Mouse (Mus musculus) megakaryocyte-erythroid progenitor cell, adult 5-6 weeks (primary cell): Measurements from ENCODE around the gene Hrh2. TPM values are rescaled to one million over a fixed set of nuclear protein-coding genes. Genes with fewer than 3 reads are reported as not detected.

Experiments used
- ATAC-seq: replicated peaks from 2 replicates; pipeline ENCODE4 v1.8.0; 2016; ENCODE audit warnings: mild to moderate bottlenecking, inconsistent platforms; ENCODE audit not compliant: severe bottlenecking, poor library complexity, low FRiP score, low TSS enrichment
- total RNA-seq, 2 experiments: library from RNA; stranded (forward) in 1 of 2; stranded (reverse) in 1 of 2; fragments of 200-1000, 215-1000 nt in 1 of 2; fragments of >200 nt in 1 of 2; fragmentation: Nextera tagmentation in 1 of 2; gene quantifications; 2 replicates each; pipeline ENCODE4 v1.2.3; 2014 to 2017

The Hrh2 gene
- total RNA-seq, 2 experiments from 2014 or later: 2.2 to 3.6 TPM

DNA sequence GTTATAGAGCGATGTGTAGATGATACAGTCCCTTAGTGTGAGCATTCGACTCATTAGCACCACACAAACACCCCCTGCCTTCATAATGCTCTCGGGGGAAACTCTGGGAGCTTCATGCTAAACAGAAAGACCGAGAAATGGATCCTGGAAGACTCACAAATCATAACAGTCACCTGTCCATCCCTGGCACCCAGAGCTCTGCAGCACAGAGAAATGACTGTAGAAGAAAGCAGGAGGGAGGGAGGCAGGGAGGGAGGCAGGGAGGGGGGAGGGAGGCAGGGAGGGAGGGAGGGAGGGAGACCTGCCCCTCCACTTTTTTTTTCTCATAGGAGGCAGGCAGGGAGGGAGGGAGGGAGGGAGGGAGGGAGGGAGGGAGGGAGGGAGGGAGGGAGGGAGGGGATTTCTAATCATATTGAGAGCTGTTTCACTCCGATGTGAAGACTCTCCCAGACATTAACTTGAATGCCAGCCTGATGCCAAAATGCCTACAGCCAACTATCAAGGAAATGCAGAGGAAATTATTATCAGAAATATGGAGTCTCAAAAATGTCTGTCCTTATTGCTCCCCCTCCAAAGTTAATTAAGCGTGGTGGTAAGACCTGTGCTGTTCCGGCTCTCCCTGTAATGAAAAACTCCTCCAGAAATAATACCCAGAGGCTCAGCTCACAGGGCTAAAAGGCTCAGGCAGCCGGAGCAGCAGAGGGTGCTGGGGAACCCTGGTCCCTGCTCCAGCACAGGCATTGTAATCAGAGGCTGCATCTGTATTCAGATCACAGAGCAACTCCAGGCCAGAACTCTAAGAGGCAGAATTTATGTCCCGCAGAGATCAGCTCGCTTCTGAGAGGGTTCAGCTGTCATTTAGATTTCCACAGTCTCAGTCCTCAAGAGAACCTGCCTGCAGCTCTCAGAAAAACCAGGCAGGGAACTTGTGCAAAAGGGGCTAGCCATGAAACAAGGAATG is 19.9 kb downstream of the Hrh2 start:
- ATAC-seq: 0 out of 2 replicates have a peak, but pooled peaks have one; percentile 43

- ATAC-seq: no peak
Measured at GRCm38 (mm10) chr13:54212516-54212915, 20.6 kb downstream of the Hrh2 start.

- ATAC-seq: no peak
Measured at GRCm38 (mm10) chr13:54215266-54215665, 23.3 kb downstream of the Hrh2 start.

DNA sequence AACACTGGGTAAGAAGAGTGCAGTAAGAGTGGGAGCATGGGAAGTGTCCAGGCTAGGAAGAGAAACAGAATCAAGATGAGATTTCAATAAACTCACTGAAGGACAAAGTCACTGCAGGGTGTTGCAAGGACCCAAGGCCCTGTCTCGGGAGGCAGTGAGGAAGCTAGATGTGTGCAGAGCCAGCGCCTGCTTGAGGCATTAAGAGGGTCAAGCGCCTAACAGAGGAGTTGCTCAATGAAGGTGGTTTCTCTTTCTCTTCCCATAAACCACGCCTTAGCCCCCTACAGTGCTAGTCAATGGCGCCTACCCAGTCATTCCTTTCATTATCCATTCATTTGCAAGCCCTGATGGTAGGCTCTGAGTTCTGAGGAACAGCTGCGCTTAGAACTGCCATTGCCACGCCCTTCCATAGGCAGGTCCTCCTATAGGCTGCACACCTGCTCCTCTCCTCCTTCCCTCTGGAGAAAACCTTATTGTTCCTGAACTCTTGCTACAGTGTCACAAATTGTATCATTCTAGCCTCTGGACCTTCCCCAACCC is 23.9 kb downstream of the Hrh2 start:
- no peak for ATAC-seq

DNA sequence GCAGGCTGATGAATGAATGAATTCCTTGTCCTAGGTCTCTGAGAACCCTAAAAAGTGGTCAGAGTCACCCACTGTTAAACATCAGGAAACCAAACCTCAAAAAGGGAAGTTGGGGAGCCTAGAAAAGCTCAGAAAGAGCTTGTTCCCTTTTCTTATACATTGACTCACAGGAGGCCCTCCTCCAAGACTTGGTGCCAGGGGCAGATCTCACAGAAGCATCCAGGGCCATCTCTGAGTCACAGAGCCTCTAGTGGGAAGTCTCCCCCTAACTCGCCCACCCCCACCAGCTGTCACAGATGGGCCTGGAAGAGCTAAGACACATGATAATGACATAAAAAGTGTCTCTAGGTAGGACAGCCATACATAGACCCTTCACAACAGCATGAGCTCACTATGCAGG is 26.4 kb downstream of the Hrh2 start:
- ATAC-seq: no peak

- peak; percentile 59; the same call in 1 of the 2 replicates for ATAC-seq
Measured at GRCm38 (mm10) chr13:54221631-54222179, 29.8 kb downstream of the Hrh2 start.

DNA sequence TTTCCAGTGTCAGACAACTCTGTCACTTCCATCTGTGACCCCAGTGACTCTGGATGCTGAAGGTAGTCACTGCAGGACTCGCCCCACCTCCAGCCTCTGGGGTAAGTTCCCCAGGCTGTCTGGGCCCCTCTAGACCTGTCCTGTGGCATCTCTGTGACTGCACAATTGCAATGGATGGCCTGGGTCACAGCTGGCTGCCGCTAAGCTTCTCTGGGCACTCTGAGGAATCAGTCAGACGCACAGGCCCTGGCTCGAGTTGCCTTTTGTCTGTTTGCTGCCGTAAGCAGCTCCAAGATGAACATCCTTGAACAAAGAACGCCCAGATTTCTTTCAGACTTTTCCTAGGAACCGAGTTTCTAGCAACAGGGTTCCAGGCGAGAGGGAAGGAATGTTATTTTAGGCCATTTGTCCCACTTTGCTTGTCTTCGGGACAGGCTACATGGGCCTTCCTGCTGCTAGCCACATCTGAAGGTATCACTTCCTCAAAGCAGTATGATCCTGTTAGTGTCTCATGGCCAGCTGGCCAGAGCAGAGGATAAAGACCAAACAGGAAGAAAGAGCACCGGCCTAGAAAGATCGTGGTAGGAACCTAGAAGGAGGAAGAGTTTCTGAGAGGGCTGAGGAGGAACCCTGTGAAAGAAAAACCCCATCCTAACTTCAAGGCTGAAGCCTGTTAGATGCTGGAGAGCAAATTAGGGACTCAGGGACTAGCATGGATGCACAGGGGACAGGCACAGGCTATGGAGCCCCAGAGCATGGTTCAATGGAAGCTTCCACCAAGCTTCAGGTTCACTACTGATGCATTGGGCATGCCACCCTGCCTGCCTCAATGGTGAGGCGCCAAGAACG is 31.2 kb downstream of the Hrh2 start:
- ATAC-seq: no peak

DNA sequence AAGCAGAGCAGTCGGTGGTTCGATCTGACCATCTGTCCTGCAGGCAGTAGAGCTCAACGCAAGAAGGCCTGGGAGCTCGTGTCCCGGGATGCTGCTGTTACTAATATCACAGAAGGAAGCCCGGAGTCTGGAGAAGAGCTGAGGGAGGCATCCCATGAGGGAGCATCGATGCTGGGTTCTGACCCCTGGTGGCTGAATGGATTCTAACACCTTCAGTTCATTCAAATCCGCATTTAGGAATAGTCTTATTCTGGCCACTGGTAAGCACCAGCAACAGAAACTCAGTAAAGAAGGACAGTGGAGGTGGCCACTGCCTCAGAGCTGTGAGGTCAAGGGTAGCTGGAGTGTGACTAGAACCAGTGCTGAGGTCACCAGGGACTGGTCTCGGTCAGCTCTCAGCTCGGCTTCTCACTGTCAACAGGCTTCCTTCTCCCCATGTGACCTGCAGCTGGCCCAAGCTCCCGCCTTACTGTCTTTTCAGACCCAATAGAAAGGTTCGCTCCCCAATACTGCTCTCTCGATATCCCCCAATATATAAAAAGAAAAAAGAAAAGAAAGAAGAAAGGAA is 36.1 kb downstream of the Hrh2 start:
- peak; percentile 68 for ATAC-seq

- no peak for ATAC-seq
Measured at GRCm38 (mm10) chr13:54230081-54230480, 38.2 kb downstream of the Hrh2 start.

GRCm38 (mm10) chr13:54231868-54232267 is 39.9 kb downstream of the Hrh2 start:
- no peak for ATAC-seq

- no peak for ATAC-seq
Measured at GRCm38 (mm10) chr13:54237512-54237911, 45.6 kb downstream of the Hrh2 start.

GRCm38 (mm10) chr13:54238585-54239323 is 46.8 kb downstream of the Hrh2 start:
- no peak for ATAC-seq

DNA sequence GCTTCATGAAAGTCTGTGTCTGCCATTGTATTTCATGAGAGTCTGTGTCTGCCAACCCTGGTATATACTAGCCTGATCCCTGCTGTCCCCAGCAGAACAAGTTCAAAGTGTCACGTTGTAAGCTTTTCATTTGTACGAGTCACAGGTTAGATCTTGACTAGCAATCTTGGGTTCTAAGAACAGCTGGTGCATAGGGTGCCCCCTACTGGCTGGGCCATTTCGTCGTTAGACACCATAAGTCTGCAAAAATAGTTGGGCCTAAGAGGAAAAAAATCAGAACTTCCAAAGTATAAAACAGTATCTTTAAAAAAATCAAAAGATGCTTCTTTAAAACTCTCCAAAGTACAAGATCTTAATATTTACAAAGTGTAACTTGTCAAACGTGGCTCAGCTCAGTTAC is 50.5 kb downstream of the Hrh2 start:
- ATAC-seq: 0 out of 2 replicates have a peak, but pooled peaks have one; percentile 41

- ATAC-seq: no peak
Measured at GRCm38 (mm10) chr13:54245204-54245603, 53.3 kb downstream of the Hrh2 start.

DNA sequence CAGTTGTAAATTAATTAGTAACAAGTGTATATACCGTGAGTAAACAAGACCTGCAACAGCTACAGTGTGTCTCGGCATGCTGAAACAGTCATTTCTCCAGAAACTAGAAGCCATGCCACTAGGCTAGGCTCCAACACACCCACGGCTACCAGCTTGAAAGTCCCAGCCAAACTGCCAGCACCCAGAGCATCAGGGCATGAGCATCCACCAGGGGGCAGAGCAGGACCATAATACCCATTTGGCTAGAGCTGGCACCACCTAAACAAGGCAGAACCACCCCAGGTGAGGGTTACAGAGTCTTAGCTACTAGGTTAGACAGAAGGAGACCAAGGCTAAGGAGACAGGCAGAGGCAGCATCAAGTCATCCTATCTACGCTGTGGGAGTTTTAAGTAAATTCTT is 55.6 kb downstream of the Hrh2 start:
- ATAC-seq: peak; percentile 73; the same call in 1 of the 2 replicates

DNA sequence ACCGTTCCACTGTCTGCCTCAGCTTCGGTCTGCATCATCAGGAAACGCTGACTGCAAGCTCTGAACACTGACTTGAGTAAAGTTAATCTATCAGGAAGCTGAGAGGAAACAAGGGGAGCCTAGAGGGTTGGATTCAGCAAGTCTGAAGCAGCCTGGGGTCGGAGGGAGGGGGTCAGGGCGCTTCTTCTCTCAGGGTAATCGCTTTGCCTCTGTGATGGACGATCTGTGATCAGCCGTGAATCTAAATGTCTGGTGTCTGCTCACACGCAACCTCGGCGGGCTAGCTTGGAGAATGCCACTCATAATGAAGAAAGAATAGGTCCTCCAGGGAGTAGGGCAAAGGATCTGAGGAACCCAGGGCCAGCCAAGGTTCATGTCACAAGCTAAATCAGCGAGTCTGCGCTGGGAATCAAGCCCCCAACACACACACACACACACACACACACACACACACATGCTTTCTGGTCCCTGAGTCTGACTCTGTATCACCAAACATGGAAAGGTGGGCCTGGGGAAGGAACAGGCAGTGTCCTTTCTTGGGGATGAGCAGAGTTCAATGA is 56.6 kb downstream of the Hrh2 start:
- ATAC-seq: no peak

- no peak for ATAC-seq
Measured at GRCm38 (mm10) chr13:54249007-54249406, 57.1 kb downstream of the Hrh2 start.

DNA sequence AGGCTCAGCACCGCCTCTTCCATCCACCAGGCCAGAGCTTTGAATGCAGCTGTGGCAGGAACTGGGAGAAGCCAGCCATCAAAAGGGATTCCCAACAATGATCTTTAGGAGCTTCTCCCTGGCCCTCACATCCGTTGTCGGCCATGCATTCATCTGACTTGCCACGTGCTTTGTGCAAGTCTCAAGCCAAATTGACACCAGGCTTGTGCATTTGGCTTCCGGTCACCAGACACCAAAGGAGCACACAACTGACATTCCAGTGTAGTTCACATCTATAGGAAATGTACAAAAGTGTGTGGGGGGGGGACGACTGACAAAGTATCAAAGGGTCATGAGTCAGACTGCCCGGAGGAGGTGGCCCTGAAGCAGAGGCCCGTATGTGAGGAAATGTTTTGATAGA is 58.4 kb downstream of the Hrh2 start:
- no peak for ATAC-seq
